Mouse (Mus musculus) NIH3T3 (cell line): ENCODE measurements around the gene Gm11168.
"Not testable (repeated sequence)": the region's sequence is repeated elsewhere in the genome, so short reads cannot be mapped to it uniquely, and the experiment has no call there.

Source experiments
- DNase-seq: peaks from one replicate; pipeline ENCODE4 v3.0.0-alpha.2; 2012; ENCODE audit warnings: low read depth

The Gm11168 gene

DNA sequence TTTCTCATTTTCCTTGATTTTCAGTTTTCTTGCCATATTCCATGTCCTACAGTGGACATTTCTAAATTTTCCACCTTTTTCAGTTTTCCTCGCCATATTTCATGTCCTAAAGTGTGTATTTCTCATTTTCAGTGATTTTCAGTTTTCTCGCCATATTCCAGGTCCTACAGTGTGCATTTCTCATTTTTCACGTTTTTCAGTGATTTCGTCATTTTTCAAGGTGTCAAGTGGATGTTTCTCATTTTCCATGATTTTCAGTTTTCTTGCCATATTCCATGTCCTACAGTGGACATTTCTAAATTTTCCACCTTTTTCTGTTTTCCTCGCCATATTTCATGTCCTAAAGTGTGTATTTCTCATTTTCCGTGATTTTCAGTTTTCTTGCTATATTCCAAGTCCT is 22.5 kb downstream of the Gm11168 start:
- DNase-seq, result not testable (repeated sequence)

DNA sequence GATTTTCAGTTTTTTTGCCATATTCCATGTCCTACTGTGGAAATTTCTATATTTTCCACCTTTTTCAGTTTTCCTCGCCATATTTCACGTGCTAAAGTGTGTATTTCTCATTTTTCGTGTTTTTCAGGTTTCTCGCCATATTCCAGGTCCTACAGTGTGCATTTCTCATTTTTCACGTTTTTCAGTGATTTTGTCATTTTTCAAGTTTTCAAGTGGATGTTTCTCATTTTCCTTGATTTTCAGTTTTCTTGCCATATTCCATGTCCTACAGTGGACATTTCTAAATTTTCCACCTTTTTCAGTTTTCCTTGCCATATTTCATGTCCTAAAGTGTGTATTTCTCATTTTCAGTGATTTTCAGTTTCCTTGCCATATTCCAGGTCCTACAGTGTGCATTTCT is 23.0 kb downstream of the Gm11168 start:
- not testable (repeated sequence) for DNase-seq

DNA sequence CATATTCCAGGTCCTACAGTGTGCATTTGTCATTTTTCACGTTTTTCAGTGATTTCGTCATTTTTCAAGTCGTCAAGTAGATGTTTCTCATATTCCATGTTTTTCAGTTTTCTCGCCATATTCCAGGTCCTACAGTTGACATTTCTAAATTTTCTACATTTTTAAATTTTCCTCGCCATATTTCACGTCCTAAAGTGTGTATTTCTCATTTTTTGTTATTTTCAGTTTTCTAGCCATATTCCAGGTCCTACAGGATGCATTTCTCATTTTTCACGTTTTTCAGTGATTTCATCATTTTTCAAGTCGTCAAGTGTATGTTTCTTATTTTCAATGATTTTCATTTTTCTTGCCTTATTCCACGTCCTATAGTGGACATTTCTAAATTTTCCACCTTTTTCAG is 23.6 kb downstream of the Gm11168 start:
- not testable (repeated sequence) for DNase-seq

DNA sequence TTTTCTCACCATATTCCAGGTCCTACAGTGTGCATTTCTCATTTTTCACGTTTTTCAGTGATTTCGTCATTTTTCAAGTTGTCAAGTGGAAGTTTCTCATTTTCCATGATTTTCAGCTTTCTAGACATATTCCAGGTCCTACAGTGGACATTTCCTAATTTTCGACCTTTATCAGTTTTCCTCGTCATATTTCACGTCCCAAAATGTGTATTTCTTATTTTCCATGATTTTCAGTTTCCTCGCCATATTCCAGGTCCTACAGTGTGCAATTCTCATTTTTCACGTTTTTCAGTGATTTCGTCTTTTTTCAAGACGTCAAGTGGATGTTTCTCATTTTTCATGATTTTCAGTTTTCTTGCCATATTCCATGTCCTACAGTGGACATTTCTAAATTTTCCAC is 24.1 kb downstream of the Gm11168 start:
- peak; percentile 60 for DNase-seq

DNA sequence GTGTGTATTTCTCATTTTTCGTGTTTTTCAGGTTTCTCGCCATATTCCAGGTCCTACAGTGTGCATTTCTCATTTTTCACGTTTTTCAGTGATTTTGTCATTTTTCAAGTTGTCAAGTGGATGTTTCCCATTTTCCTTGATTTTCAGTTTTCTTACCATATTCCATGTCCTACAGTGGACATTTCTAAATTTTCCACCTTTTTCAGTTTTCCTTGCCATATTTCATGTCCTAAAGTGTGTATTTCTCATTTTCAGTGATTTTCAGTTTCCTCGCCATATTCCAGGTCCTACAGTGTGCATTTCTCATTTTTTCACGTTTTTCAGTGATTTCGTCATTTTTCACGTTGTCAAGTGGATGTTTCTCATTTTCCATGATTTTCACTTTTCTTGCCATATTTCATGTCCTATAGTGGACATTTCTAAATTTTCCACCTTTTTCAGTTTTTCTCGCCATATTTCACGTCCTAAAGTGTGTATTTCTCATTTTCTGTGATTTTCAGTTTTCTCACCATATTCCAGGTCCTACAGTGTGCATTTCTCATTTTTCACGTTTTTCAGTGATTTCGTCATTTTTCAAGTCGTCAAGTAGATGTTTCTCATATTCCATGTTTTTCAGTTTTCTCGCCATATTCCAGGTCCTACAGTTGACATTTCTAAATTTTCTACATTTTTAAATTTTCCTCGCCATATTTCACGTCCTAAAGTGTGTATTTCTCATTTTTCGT is 26.3 kb downstream of the Gm11168 start:
- DNase-seq, result not testable (repeated sequence)

DNA sequence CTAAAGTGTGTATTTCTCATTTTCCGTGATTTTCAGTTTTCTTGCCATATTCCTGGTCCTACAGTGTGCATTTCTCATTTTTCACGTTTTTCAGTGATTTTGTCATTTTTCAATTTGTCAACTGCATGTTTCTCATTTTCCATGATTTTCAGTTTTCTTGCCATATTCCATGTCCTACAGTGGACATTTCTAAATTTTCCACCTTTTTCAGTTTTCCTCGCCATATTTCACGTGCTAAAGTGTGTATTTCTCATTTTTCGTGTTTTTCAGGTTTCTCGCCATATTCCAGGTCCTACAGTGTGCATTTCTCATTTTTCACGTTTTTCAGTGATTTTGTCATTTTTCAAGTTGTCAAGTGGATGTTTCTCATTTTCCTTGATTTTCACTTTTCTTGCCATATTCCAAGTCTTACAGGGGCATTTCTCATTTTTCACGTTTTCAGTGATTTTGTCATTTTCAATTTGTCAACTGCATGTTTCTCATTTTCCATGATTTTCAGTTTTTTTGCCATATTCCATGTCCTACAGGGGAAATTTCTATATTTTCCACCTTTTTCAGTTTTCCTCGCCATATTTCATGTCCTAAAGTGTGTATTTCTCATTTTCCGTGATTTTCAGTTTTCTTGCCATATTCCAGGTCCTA is 27.7 kb downstream of the Gm11168 start:
- peak; percentile 82 for DNase-seq

DNA sequence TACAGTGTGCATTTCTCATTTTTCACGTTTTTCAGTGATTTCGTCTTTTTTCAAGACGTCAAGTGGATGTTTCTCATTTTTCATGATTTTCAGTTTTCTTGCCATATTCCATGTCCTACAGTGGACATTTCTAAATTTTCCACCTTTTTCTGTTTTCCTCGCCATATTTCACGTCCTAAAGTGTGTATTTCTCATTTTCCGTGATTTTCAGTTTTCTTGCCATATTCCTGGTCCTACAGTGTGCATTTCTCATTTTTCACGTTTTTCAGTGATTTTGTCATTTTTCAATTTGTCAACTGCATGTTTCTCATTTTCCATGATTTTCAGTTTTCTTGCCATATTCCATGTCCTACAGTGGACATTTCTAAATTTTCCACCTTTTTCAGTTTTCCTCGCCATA is 31.2 kb downstream of the Gm11168 start, which contains the start of gene Gm17535:
Gene Gm17535 (plus strand): TSS at position 301 of the 400 bp plus-strand sequence.
- not testable (repeated sequence) for DNase-seq

DNA sequence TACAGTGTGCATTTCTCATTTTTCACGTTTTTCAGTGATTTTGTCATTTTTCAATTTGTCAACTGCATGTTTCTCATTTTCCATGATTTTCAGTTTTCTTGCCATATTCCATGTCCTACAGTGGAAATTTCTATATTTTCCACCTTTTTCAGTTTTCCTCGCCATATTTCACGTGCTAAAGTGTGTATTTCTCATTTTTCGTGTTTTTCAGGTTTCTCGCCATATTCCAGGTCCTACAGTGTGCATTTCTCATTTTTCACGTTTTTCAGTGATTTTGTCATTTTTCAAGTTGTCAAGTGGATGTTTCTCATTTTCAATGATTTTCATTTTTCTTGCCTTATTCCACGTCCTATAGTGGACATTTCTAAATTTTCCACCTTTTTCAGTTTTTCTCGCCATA is 33.4 kb downstream of the Gm11168 start, which contains the start of gene Gm10715:
Gene Gm10715 (plus strand): TSS at position 301 of the 400 bp plus-strand sequence.
- DNase-seq, result not testable (repeated sequence)

DNA sequence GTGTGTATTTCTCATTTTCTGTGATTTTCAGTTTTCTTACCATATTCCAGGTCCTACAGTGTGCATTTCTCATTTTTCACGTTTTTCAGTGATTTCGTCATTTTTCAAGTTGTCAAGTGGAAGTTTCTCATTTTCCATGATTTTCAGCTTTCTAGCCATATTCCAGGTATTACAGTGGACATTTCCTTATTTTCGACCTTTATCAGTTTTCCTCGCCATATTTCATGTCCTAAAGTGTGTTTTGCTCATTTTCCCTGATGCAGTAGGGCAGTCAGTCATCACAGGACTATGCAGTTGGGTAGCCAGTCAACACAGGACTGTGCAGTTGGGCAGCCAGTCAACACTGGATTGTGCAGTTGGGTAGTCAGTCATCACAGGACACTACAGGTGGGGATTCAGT is 35.0 kb downstream of the Gm11168 start:
- DNase-seq, result not testable (repeated sequence)
